Mouse (Mus musculus): ENCODE measurements around the gene Pramel6.

GRCm38 (mm10) chr2:87506265-87506664, at the start of gene Pramel6:
- TF ChIP-seq CTCF (IDR thresholded peaks at IDR 0.05; ENCODE audit: low read depth, low read length) (no peak), POLR2A (IDR thresholded peaks at IDR 0.05; ENCODE audit: borderline replicate concordance, low read depth, low read length) (no peak)

Data from bone marrow macrophage, adult 2 months (primary cell).